Mouse (Mus musculus): ENCODE measurements around the gene Epha6. TPM values are rescaled to one million over a fixed set of nuclear protein-coding genes. Genes with fewer than 3 reads are reported as not detected.

Epha6 gene
- 1.4 TPM in 2 replicates for polyA plus RNA-seq (2014; fragmentation: Nextera tagmentation; extraction: Ambion mirVana)

- Histone ChIP-seq H3K4me2 (peak within 1 kb of the TSS; percentile 95), H3K9ac (ENCODE audit: low read length) (peak within 1 kb of the TSS; percentile 59), H3K4me1 (ENCODE audit: control insufficient read depth, insufficient read depth, low read length) (0 out of 2 replicates have a peak, but pooled peaks cover 2% of the 10 kb centered on the region), H3K36me3 (ENCODE audit: control insufficient read depth, insufficient read depth, low read length) (no peaks in the 10 kb centered on the region), H3K9me3 (ENCODE audit: control insufficient read depth, low read length) (no peaks in the 10 kb centered on the region), H3K27me3 (ENCODE audit: control insufficient read depth, insufficient read depth, low read length) (peaks cover 9% of the 10 kb centered on the region), H3K4me3 (ENCODE audit: low read depth, low read length) (peak within 1 kb of the TSS; percentile 47), H3K27ac (ENCODE audit: low read depth, low read length) (no peak within 1 kb of the TSS)
- DNase-seq (ENCODE audit: low spot score, missing footprints) (peak; percentile 95), ATAC-seq (ENCODE audit: low FRiP score) (peak; percentile 80)
- WGBS: under 1% methylated on average over 45 of the region's 45 CpGs
These were observed at the start of gene Epha6 for GRCm38 (mm10) chr16:60605061-60605831. Epha6 (minus strand) TSS chr16:60605531.

- Histone ChIP-seq H3K9me3 (ENCODE audit: control insufficient read depth, low read length) (no peaks in the 10 kb centered on the region), H3K4me3 (ENCODE audit: low read depth, low read length) (no peak overlapping the region), H3K36me3 (ENCODE audit: control insufficient read depth, insufficient read depth, low read length) (no peaks in the 10 kb centered on the region), H3K27ac (ENCODE audit: low read depth, low read length) (no peak overlapping the region), H3K4me1 (ENCODE audit: control insufficient read depth, insufficient read depth, low read length) (no peaks in the 10 kb centered on the region), H3K9ac (ENCODE audit: low read length) (no peak overlapping the region), H3K4me2 (no peak overlapping the region), H3K27me3 (ENCODE audit: control insufficient read depth, insufficient read depth, low read length) (no peaks in the 10 kb centered on the region)
- no peak for ATAC-seq (ENCODE audit: low FRiP score)
- DNase-seq (ENCODE audit: low spot score, missing footprints): no peak
These were observed 46.4 kb upstream of the Epha6 start for GRCm38 (mm10) chr16:60651716-60652115.

DNA sequence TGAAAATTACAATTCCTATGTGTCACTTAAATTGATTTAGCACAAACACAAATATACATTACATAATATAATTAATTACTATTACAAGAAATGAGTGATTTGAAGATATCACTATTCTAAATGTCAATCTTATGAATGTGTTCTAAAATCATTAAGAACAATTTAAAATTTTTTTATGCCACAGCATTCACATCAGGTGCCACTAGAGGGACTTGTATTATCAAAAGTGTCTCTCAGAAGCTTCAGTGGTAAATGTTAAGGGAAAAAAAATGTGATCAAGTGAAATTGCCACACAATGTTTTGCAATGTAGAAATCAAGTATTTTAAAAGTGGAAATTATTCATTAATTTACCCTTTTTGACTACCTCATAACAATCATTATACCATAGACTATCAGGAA lies 22.8 kb upstream of the Epha6 start:
- Histone ChIP-seq H3K4me3 (ENCODE audit: low read depth, low read length) (no peak overlapping the region), H3K27ac (ENCODE audit: low read depth, low read length) (no peak overlapping the region), H3K4me2 (no peak overlapping the region), H3K9ac (ENCODE audit: low read length) (no peak overlapping the region), H3K36me3 (ENCODE audit: control insufficient read depth, insufficient read depth, low read length) (no peaks in the 10 kb centered on the region), H3K27me3 (ENCODE audit: control insufficient read depth, insufficient read depth, low read length) (no peaks in the 10 kb centered on the region), H3K4me1 (ENCODE audit: control insufficient read depth, insufficient read depth, low read length) (no peaks in the 10 kb centered on the region), H3K9me3 (ENCODE audit: control insufficient read depth, low read length) (no peaks in the 10 kb centered on the region)
- DNase-seq (ENCODE audit: low spot score, missing footprints) (no peak), ATAC-seq (ENCODE audit: low FRiP score) (no peak)

GRCm38 (mm10) chr16:60605832-60606583 lies 677 bp upstream of the Epha6 start:
- WGBS: 0% methylated on average over 38 of the region's 38 CpGs
- DNase-seq (ENCODE audit: low spot score, missing footprints) (peak; percentile 96), ATAC-seq (ENCODE audit: low FRiP score) (peak; percentile 87)
- H3K4me2 ChIP-seq: peak overlapping the region; percentile 95
- 0 out of 2 replicates have a peak, but pooled peaks cover 2% of the 10 kb centered on the region for H3K4me1 ChIP-seq (ENCODE audit: control insufficient read depth, insufficient read depth, low read length)
- peak overlapping the region; percentile 30 for H3K9ac ChIP-seq (ENCODE audit: low read length)
- H3K27ac ChIP-seq (ENCODE audit: low read depth, low read length): no peak overlapping the region
- no peaks in the 10 kb centered on the region for H3K9me3 ChIP-seq (ENCODE audit: control insufficient read depth, low read length)
- H3K27me3 ChIP-seq (ENCODE audit: control insufficient read depth, insufficient read depth, low read length): peaks cover 9% of the 10 kb centered on the region
- H3K4me3 ChIP-seq (ENCODE audit: low read depth, low read length): peak overlapping the region; percentile 47
- no peaks in the 10 kb centered on the region for H3K36me3 ChIP-seq (ENCODE audit: control insufficient read depth, insufficient read depth, low read length)

DNA sequence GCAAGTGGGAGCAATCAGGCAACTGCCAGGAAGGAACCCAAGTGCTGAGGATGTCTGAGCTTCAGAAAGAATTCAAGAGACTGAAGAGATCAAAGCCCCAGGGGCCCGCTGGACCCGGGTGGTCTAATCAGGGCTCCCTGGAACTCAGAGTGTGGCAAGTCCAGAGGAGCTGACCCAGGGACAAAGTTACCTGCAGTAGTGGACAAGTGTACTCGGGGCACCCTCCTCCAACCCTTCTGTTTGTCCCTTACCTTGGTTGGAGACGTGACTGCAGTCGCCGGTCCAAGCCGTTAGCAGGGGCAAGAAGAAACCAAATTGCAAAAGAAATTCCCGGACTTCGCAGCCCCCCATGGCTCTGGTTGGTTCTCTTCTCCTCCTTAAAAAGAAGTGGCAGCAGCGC lies 718 bp downstream of the Epha6 start:
- H3K4me1 ChIP-seq (ENCODE audit: control insufficient read depth, insufficient read depth, low read length): 0 out of 2 replicates have a peak, but pooled peaks cover 2% of the 10 kb centered on the region
- H3K27me3 ChIP-seq (ENCODE audit: control insufficient read depth, insufficient read depth, low read length): peaks cover 9% of the 10 kb centered on the region
- peak; percentile 88 for DNase-seq (ENCODE audit: low spot score, missing footprints)
- H3K9me3 ChIP-seq (ENCODE audit: control insufficient read depth, low read length): no peaks in the 10 kb centered on the region
- H3K9ac ChIP-seq (ENCODE audit: low read length): peak overlapping the region; percentile 59; the same call in 1 of the 2 replicates
- H3K4me3 ChIP-seq (ENCODE audit: low read depth, low read length): peak overlapping the region; percentile 47
- peak overlapping the region; percentile 95 for H3K4me2 ChIP-seq
- H3K27ac ChIP-seq (ENCODE audit: low read depth, low read length): no peak overlapping the region
- 1% methylated on average over 10 of the region's 10 CpGs for WGBS
- peak; percentile 10; the same call in 1 of the 2 replicates for ATAC-seq (ENCODE audit: low FRiP score)
- H3K36me3 ChIP-seq (ENCODE audit: control insufficient read depth, insufficient read depth, low read length): no peaks in the 10 kb centered on the region

- Histone ChIP-seq H3K4me2 (no peak overlapping the region), H3K4me3 (ENCODE audit: low read depth, low read length) (no peak overlapping the region), H3K27ac (ENCODE audit: low read depth, low read length) (no peak overlapping the region), H3K4me1 (ENCODE audit: control insufficient read depth, insufficient read depth, low read length) (no peaks in the 10 kb centered on the region), H3K9me3 (ENCODE audit: control insufficient read depth, low read length) (no peaks in the 10 kb centered on the region), H3K27me3 (ENCODE audit: control insufficient read depth, insufficient read depth, low read length) (no peaks in the 10 kb centered on the region), H3K36me3 (ENCODE audit: control insufficient read depth, insufficient read depth, low read length) (no peaks in the 10 kb centered on the region), H3K9ac (ENCODE audit: low read length) (no peak overlapping the region)
- WGBS: 87% methylated on average over 3 of the region's 3 CpGs
- ATAC-seq (ENCODE audit: low FRiP score): no peak
- DNase-seq (ENCODE audit: low spot score, missing footprints): no peak
These were observed 20.0 kb downstream of the Epha6 start for GRCm38 (mm10) chr16:60585322-60585721.

DNA sequence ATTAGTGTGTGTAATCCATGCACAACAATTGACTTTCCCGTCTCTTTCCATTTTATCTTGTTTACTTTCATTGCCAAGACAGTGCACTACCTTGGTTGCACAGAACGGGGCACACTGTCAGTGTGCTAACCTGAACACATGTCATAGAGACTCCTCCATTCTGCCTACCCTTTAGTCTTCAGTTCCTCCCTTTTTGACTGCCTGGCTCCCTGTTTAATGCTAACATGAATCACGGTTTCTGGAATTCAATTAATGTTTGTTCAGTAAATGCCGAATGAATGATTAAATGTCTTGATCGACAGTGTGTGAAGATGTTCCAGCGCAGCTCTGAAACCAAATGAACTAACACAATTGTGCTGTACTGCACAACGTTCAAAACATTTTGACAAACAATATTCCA lies 20.6 kb downstream of the Epha6 start:
- DNase-seq (ENCODE audit: low spot score, missing footprints) (no peak), ATAC-seq (ENCODE audit: low FRiP score) (no peak)
- no peak overlapping the region for H3K4me3 ChIP-seq (ENCODE audit: low read depth, low read length)
- H3K36me3 ChIP-seq (ENCODE audit: control insufficient read depth, insufficient read depth, low read length): no peaks in the 10 kb centered on the region
- no peaks in the 10 kb centered on the region for H3K9me3 ChIP-seq (ENCODE audit: control insufficient read depth, low read length)
- no peak overlapping the region for H3K27ac ChIP-seq (ENCODE audit: low read depth, low read length)
- H3K4me1 ChIP-seq (ENCODE audit: control insufficient read depth, insufficient read depth, low read length): no peaks in the 10 kb centered on the region
- WGBS: 85% methylated on average over 7 of the region's 7 CpGs
- H3K27me3 ChIP-seq (ENCODE audit: control insufficient read depth, insufficient read depth, low read length): no peaks in the 10 kb centered on the region
- no peak overlapping the region for H3K9ac ChIP-seq (ENCODE audit: low read length)
- no peak overlapping the region for H3K4me2 ChIP-seq

GRCm38 (mm10) chr16:60570546-60570945 lies 34.8 kb downstream of the Epha6 start:
- H3K4me2 ChIP-seq: no peak overlapping the region
- H3K4me3 ChIP-seq (ENCODE audit: low read depth, low read length): no peak overlapping the region
- no peak overlapping the region for H3K27ac ChIP-seq (ENCODE audit: low read depth, low read length)
- H3K4me1 ChIP-seq (ENCODE audit: control insufficient read depth, insufficient read depth, low read length): no peaks in the 10 kb centered on the region
- no peaks in the 10 kb centered on the region for H3K27me3 ChIP-seq (ENCODE audit: control insufficient read depth, insufficient read depth, low read length)
- no peak overlapping the region for H3K9ac ChIP-seq (ENCODE audit: low read length)
- DNase-seq (ENCODE audit: low spot score, missing footprints) (no peak), ATAC-seq (ENCODE audit: low FRiP score) (no peak)
- H3K9me3 ChIP-seq (ENCODE audit: control insufficient read depth, low read length): no peaks in the 10 kb centered on the region
- WGBS: 88% methylated on average over 2 of the region's 2 CpGs
- H3K36me3 ChIP-seq (ENCODE audit: control insufficient read depth, insufficient read depth, low read length): no peaks in the 10 kb centered on the region

- Histone ChIP-seq H3K4me3 (ENCODE audit: low read depth, low read length) (no peak overlapping the region), H3K4me1 (ENCODE audit: control insufficient read depth, insufficient read depth, low read length) (no peaks in the 10 kb centered on the region), H3K27ac (ENCODE audit: low read depth, low read length) (no peak overlapping the region), H3K9ac (ENCODE audit: low read length) (no peak overlapping the region), H3K4me2 (no peak overlapping the region), H3K9me3 (ENCODE audit: control insufficient read depth, low read length) (no peaks in the 10 kb centered on the region), H3K36me3 (ENCODE audit: control insufficient read depth, insufficient read depth, low read length) (no peaks in the 10 kb centered on the region), H3K27me3 (ENCODE audit: control insufficient read depth, insufficient read depth, low read length) (no peaks in the 10 kb centered on the region)
- ATAC-seq (ENCODE audit: low FRiP score): no peak
- 87% methylated on average over 4 of the region's 4 CpGs for WGBS
- no peak for DNase-seq (ENCODE audit: low spot score, missing footprints)
These were observed 60.9 kb downstream of the Epha6 start for GRCm38 (mm10) chr16:60544385-60544784.

All from midbrain, embryonic 11.5 days (tissue).